Mouse (Mus musculus) naive thymus-derived CD4-positive, alpha-beta T cell, adult 2 months (primary cell): ENCODE results near the gene Gm128.
A peak's percentile ranks its signal among the peaks of the same experiment; 100 is the strongest.

Source experiments
- DNase-seq: peaks from one replicate; pipeline ENCODE4 v3.0.0-alpha.2; 2011; ENCODE audit warnings: low read depth

Gene Gm128

GRCm38 (mm10) chr3:95230495-95231297 lies 10.7 kb downstream of the Gm128 start:
- DNase-seq, result peak; percentile 43

- DNase-seq, result peak; percentile 40
Measured at GRCm38 (mm10) chr3:95229781-95230494, 11.5 kb downstream of the Gm128 start.

- peak; percentile 52 for DNase-seq
Measured at GRCm38 (mm10) chr3:95228894-95229780, 12.3 kb downstream of the Gm128 start.

GRCm38 (mm10) chr3:95228148-95228893 lies 13.1 kb downstream of the Gm128 start, which contains the start of gene Cdc42se1:
TSS of gene Cdc42se1 (plus strand) at chr3:95228732.
- peak; percentile 87 for DNase-seq

- no peak for DNase-seq
Measured at GRCm38 (mm10) chr3:95227214-95227613, 14.2 kb downstream of the Gm128 start.

GRCm38 (mm10) chr3:95224295-95224694 lies 17.1 kb downstream of the Gm128 start:
- DNase-seq, result no peak

- DNase-seq, result no peak
Measured at GRCm38 (mm10) chr3:95223041-95223440, 18.4 kb downstream of the Gm128 start.

- DNase-seq, result no peak
Measured at GRCm38 (mm10) chr3:95218466-95219137, 22.8 kb downstream of the Gm128 start.

- peak; percentile 94 for DNase-seq
Measured at GRCm38 (mm10) chr3:95217255-95218134, 23.9 kb downstream of the Gm128 start, which contains the start of gene Gabpb2. TSS of gene Gabpb2 (minus strand) at chr3:95217916.

GRCm38 (mm10) chr3:95216655-95217254 lies 24.6 kb downstream of the Gm128 start:
- no peak for DNase-seq

- DNase-seq, result no peak
Measured at GRCm38 (mm10) chr3:95213609-95213975, 27.8 kb downstream of the Gm128 start.

GRCm38 (mm10) chr3:95212889-95213608 lies 28.3 kb downstream of the Gm128 start:
- DNase-seq, result peak; percentile 47

GRCm38 (mm10) chr3:95210585-95210984 lies 30.8 kb downstream of the Gm128 start:
- DNase-seq, result no peak

GRCm38 (mm10) chr3:95208286-95208685 lies 33.1 kb downstream of the Gm128 start:
- DNase-seq, result no peak

GRCm38 (mm10) chr3:95203880-95204279 lies 37.5 kb downstream of the Gm128 start:
- no peak for DNase-seq

GRCm38 (mm10) chr3:95200562-95200961 lies 40.8 kb downstream of the Gm128 start:
- no peak for DNase-seq

- no peak for DNase-seq
Measured at GRCm38 (mm10) chr3:95200132-95200531, 41.3 kb downstream of the Gm128 start.

GRCm38 (mm10) chr3:95199101-95199500 lies 42.3 kb downstream of the Gm128 start:
- DNase-seq, result no peak

- no peak for DNase-seq
Measured at GRCm38 (mm10) chr3:95195772-95196171, 45.6 kb downstream of the Gm128 start.
